Mouse (Mus musculus) heart, postnatal 14 days (tissue): ENCODE data around the gene Dpm3. TPM values are rescaled to one million over a fixed set of nuclear protein-coding genes. Genes with fewer than 3 reads are reported as not detected.
"Not testable (repeated sequence)": the region's sequence is repeated elsewhere in the genome, so short reads cannot be mapped to it uniquely, and the experiment has no call there.

ENCODE experiments used
- DNase-seq, 2 experiments: peaks; one replicate each; pipeline ENCODE4 v3.0.0; 2021 to 2022
- intact Hi-C: fragments of 180-260 bp; cut with DNase I; formaldehyde crosslinking; loops from one replicate; pipeline ENCODE4 v1.15.1; 2025
- long read RNA-seq, 2 experiments: library from polyadenylated mRNA; stranded (forward); transcript quantifications; one replicate each; pipeline ENCODE4 v2.0.0; 2021
- total RNA-seq, 2 experiments: library from RNA; stranded (reverse); gene quantifications; 2 replicates each; pipeline ENCODE4 v1.2.3; 2021

Gene Dpm3
- total RNA-seq = 10 to 100 TPM; 47.6 to 58.7 TPM
- long read RNA-seq, experiment 1, transcript Dpm3-201 (2 exons, 404 nt) = major isoform, 12 of 14 reads
- long read RNA-seq, experiment 1, partial matches to known transcripts = 0 of 14 reads
- long read RNA-seq, experiment 1, other reads (novel, unspliced or antisense) = 0 of 14 reads
- long read RNA-seq, experiment 2, transcript Dpm3-201 (2 exons, 404 nt) = major isoform, 15 of 15 reads
- long read RNA-seq, experiment 2, partial matches to known transcripts = 0 of 15 reads
- long read RNA-seq, experiment 2, other reads (novel, unspliced or antisense) = 0 of 15 reads

- intact Hi-C loops = no loop called here
- DNase-seq = no peak
Measured at GRCm38 (mm10) chr3:89259076-89259475, at the start of gene Dpm3. TSS of gene Dpm3 (plus strand) at chr3:89259358.

GRCm38 (mm10) chr3:89209731-89210130 is 49.4 kb upstream of the Dpm3 start:
- intact Hi-C loops = no loop called here
- no peak for DNase-seq

GRCm38 (mm10) chr3:89210162-89210561 is 49.0 kb upstream of the Dpm3 start:
- intact Hi-C loops = no loop called here
- no peak for DNase-seq

DNA sequence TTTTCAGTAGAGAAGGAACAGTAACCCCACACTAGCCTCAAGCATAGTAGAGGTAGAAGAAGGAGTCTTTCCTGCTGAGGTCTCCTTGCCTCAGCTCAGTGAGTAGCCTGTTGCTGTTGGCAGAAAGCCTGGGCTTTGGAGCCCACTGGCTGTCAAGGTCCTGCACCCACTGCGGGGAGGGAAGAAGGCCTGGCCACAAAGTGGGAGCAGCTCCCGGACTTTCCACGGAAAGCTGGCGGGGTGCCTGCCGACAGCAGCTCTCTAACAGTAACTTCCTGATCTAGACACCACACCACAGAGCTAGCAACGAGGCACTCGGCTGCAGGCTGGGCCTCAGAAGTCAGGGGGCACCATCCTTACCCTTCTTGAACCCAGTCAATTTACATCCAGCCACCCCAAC is 48.4 kb upstream of the Dpm3 start:
- no peak for DNase-seq
- intact Hi-C loops = no loop called here

DNA sequence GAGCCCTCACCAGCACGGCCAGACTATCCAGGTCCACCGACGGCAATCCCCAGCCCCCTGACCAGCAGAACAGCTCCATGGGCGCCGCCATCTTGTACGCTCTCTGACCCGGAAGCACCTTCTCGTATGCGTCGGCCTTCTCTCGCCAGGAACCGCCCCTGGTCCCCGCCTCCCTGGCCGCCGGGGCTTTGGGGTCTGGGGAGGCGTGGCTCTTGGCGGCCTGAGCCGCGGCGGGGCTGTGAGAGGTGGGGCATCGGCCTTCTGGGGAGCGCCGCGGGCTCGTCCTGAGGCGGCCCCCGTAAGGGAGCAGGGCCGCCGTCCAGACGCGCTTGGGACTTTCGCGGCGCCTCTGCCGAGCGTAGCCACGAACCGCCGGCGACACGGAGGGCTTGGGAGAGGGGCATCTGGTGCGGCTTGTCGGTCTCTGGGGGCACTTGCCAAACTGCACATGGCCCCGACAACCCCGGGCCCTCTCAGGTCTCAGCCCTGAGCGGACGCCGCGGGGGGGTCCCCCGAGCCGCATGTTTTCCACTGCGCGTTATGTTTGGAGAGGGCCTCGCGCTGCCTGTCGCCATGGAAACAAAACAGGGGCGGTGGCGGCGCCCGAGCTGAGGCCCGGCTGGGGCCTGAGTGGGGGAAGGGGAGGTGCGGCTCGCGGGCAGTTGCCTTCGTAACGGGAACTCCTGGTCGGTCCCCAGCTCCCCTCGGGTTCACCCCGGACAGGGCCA is 45.2 kb upstream of the Dpm3 start:
- peak; percentile 94 to 96 for DNase-seq
- intact Hi-C loops = loop anchor here (2.0 kb wide), 2 partner anchors 49 to 123 kb away; partner anchors contain the start of gene Clk2

GRCm38 (mm10) chr3:89214681-89215411 is 44.3 kb upstream of the Dpm3 start, which contains the start of gene Thbs3:
TSS of gene Thbs3 (plus strand) at chr3:89215180.
- intact Hi-C loops = loop anchor here (2.0 kb wide), 2 partner anchors 50 to 124 kb away; partner anchors contain the start of gene Clk2
- DNase-seq = peak; percentile 42 to 56

DNA sequence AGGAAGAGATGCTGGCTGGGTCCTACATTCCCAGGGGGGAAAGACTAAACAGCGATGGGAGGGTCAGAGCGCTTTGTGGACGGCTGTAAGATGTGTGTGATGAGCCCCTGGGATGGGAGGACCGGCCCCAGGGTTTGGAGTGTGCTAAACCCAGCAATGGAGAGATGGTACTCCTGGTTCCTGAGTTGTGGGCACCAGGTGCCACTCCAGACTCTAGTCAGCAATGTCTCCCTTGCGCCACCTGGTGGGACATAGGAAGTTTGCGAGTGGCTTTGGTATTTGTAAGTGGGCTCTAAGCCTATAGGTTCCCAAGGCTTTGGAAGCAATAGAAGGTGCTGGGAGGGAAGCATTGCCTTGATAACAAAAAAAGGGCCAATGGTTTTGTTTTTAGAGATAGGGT is 43.3 kb upstream of the Dpm3 start:
- intact Hi-C loops = loop anchor here (2.0 kb wide), 4 partner anchors 19 to 125 kb away; partner anchors contain the start of gene Clk2
- DNase-seq = peak; percentile 82 to 87

GRCm38 (mm10) chr3:89216407-89216806 is 42.8 kb upstream of the Dpm3 start:
- intact Hi-C loops = loop anchor here (2.0 kb wide), 2 partner anchors 20 to 100 kb away; no protein-coding TSS in a partner anchor
- not testable (repeated sequence) for DNase-seq

DNA sequence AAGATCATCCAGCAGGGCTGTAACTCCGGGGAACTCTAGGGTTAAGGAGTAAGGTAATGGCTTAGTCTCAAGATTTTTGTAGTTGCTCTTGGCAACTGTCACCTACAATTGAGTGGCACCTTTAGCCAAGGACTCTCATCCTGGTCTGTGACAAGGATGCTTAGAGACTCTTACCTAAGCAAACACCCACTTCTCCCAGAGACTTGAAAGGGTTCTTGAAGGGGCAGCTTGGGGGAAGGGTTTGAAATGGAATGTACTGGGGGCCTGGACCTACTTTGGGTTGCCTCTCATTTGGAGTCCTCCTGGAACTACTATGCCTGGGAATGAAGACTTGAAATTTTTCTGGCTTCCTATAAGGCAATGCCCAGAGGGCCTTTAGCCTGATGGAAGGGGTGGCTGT is 40.9 kb upstream of the Dpm3 start:
- intact Hi-C loops = no loop called here
- DNase-seq = no peak

- intact Hi-C loops = no loop called here
- no peak for DNase-seq
Measured at GRCm38 (mm10) chr3:89219546-89219945, 39.6 kb upstream of the Dpm3 start.

DNA sequence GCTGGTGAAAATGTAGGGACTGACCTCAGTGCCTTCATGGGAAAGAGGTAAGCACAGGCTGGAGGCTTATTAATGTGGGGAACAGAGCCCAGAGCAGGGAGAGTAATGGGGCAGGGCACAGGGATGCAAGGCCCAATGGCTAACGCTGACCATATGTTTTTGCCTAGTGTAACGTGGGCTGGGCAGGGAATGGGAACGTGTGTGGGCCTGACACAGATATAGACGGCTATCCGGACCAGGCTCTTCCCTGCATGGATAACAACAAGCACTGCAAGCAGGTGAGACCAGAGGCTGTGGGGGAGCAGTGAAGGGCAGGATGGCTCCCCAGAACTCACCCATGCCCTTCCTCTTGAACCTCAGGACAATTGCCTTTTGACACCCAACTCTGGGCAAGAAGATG is 38.0 kb upstream of the Dpm3 start:
- DNase-seq = no peak
- intact Hi-C loops = no loop called here

DNA sequence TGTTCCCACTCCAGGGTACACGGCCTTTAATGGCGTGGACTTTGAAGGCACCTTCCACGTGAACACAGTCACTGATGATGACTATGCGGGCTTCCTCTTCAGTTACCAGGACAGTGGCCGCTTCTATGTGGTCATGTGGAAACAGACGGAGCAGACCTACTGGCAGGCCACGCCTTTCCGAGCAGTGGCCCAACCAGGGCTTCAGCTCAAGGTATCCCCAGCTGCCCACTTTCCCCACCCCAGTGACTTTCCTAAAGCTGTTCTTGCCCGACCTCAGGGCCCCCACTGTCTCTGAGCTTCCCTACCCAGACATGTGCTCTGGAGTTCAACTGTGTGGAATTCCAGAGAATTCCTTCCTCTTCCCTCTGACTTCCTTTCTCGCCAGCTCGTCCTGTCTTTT is 34.4 kb upstream of the Dpm3 start:
- intact Hi-C loops = no loop called here

GRCm38 (mm10) chr3:89225321-89225815 is 33.8 kb upstream of the Dpm3 start:
- intact Hi-C loops = no loop called here
- no peak for DNase-seq

More for the DNA sequence above, 34.4 kb upstream of the Dpm3 start:
- no peak for DNase-seq

DNA sequence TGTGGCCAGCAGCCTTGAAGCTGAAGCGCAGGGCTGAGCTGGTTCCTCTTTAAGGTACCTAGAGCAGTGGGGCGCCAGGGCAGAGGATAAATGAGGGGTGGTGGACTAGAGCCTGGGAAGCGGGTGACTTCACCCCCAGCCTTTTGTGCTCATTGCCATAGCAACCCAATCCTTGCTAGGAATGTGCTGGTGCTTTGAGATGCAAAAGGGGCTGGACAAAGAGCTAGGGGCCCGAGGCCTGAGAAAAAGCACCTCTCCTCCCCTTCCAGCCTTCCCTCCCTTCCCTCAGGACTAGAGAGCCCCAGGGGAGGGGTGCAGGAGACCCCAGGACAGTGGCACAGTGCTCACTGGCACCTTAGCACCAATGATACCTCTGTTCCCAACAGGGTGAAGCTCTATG is 33.2 kb upstream of the Dpm3 start:
- DNase-seq = no peak
- intact Hi-C loops = no loop called here

GRCm38 (mm10) chr3:89226361-89226760 is 32.8 kb upstream of the Dpm3 start:
- intact Hi-C loops = no loop called here
- DNase-seq = no peak

GRCm38 (mm10) chr3:89226900-89227299 is 32.3 kb upstream of the Dpm3 start, which contains the start of gene Mtx1:
TSS of gene Mtx1 (minus strand) at chr3:89227088.
- no peak for DNase-seq
- intact Hi-C loops = no loop called here

DNA sequence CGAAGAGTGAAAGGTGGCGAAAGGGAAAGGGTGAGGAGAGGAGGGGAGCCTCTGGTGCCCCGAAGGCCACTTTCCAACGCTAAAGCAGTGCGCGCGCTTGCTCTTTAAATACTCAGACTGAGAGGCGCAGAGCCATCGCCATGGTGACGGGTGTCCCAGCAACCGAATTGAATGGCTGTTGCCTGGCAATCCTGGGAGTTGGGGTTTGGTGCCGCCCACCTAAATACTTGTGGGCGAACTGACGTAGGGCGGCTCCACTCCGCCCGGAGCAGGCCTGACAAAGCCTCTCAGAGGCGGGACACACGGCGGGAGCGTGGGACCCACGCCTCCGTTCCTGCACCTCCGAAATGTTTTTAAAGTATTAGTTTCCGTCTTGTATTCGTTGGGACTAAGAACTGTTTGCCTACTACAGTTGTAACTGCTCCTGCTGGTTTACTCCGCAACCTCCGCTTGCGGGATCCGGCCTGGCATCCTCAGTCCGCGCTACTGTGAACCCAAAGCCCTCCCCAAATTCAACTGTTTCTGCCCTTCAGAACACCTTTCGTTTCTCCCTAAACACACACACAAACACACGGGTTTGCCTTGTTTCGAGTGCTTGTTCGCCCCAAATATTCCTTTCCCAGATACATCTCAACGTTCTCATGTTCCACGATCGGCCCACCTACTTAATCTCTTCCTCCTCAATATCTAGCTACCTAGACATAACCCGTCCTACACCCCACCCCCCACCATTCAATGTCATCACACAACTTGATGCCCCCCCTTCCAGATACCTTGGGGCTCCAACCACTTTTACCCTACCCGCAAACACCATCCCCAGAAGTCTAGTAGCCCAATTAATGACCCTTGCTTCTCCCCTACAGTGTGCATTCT is 31.6 kb upstream of the Dpm3 start:
- intact Hi-C loops = no loop called here
- DNase-seq = peak; percentile 79 to 84

DNA sequence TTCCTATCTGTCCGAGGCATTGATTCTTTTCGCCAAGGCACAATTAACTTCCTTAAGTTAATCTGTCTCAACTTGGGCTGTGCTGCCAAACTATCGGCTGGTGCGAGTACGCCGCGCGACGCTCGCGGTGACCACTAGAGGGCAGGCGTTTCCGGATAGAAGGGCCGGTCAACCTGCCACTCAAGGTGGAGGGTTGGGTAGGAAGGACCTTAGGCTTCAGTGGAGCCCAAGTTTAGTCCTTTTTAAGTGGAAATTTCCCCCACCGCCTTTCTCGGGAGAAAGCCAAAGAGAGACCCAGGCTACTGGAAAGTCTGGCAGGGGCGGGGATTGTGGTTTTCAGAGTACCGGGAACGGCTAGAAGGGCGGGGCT is 31.0 kb upstream of the Dpm3 start:
- intact Hi-C loops = no loop called here
- peak; percentile 91 to 94 for DNase-seq

DNA sequence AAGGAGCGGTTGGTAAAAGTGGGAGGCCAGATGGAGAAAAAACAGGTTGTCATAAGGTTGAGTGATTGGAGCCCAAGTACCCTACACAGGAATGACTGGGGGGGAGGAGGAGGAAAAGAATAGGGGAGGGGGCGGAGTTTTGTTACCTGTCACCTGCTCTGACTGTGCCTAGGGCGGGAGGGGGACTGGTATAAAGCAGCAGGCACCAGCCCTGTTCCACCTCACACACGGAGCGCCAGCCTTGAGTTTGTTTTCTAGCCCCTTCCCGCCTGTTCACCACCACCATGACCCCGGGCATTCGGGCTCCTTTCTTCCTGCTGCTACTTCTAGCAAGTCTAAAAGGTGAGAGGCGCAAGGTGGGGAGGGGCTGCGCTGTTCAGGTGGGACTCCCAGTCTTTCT is 30.3 kb upstream of the Dpm3 start, which contains the start of gene Muc1:
Muc1 (plus strand) TSS at position 222 of the 400 bp plus-strand sequence.
- intact Hi-C loops = no loop called here
- DNase-seq = no peak

DNA sequence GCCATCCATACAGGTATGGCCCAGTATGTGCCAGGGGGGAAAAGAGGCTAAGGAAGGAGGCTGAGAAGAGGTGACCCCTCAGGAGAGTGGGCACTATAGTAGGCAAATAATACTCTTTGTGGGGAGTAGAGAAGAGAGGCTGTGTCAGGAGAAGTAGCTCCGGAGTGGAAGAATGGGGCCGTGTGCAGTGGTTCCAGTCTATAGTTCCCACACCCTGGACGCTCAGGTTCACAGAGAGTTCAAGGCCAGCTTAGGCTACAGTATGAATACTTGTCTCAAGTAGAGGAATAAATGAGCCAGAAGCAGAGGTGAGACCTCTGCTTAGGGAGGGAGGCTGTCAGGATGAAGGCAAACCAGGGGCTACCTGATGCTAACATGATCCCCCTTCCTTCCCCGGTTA is 29.9 kb upstream of the Dpm3 start:
- no peak for DNase-seq
- intact Hi-C loops = no loop called here
